Mouse (Mus musculus) cerebellum, adult 2 months (tissue): Measurements from ENCODE around the gene Kcna6. TPM values are rescaled to one million over a fixed set of nuclear protein-coding genes. Genes with fewer than 3 reads are reported as not detected.

Experiments
- DNase-seq, 2 experiments: peaks; one replicate each; pipeline ENCODE4 v3.0.0; 2021
- H3K27ac ChIP-seq: fragments of 200-500 bp; 2 replicates; pipeline ENCODE4 v1.5.1; 2012; ENCODE audit warnings: low read length, control low read depth, inconsistent platforms; ENCODE audit not compliant: insufficient read depth
- H3K27me3 ChIP-seq: fragments of 200-500 bp; 2 replicates; pipeline ENCODE4 v1.6.1; 2012; ENCODE audit warnings: inconsistent platforms, mild to moderate bottlenecking, low read length, moderate library complexity; ENCODE audit not compliant: control insufficient read depth, insufficient read depth
- H3K4me1 ChIP-seq: fragments of 200-500 bp; 2 replicates; pipeline ENCODE4 v1.6.1; 2011; ENCODE audit warnings: low read length; ENCODE audit not compliant: control insufficient read depth, insufficient read depth
- H3K4me3 ChIP-seq: fragments of 200-500 bp; replicated peaks from 2 replicates; pipeline ENCODE3; 2011; ENCODE audit warnings: mild to moderate bottlenecking, low read depth, low read length, control low read depth; ENCODE audit not compliant: insufficient read depth
- CTCF ChIP-seq: fragments of 200-500 bp; IDR thresholded peaks from 2 replicates; pipeline ENCODE4 v1.5.1; 2011; ENCODE audit warnings: low read depth, mild to moderate bottlenecking, control low read depth, low read length, moderate library complexity, borderline replicate concordance; ENCODE audit not compliant: insufficient read depth
- POLR2A ChIP-seq: fragments of 200-500 bp; IDR thresholded peaks from 2 replicates; pipeline ENCODE4 v1.6.1; 2011; ENCODE audit warnings: low read length, control low read depth, borderline replicate concordance; ENCODE audit not compliant: insufficient read depth
- WGBS: fragments of 180-500 bp; shearing (Covaris S2); methylation state at CpG from one replicate; pipeline ENCODE4 v1.1.7; 2018; 5-methylcytosine and 5-hydroxymethylcytosine counted together
- polyA plus RNA-seq: library from polyadenylated mRNA; depleted of rRNA; stranded (reverse); fragments of >200 nt; gene quantifications from 2 replicates; pipeline ENCODE4 v1.2.3, GENCODE M21; 2012

Gene Kcna6
- polyA plus RNA-seq, 1 experiment = 47.3 TPM

GRCm38 (mm10) chr6:126718423-126719087 is 21.9 kb downstream of the Kcna6 start:
- 73% methylated on average over 12 of the region's 12 CpGs for WGBS
- DNase-seq = no peak
- Histone ChIP-seq H3K4me1 (no peaks in the 10 kb centered on the region), H3K27me3 (no peaks in the 10 kb centered on the region), H3K4me3 (no peak overlapping the region), H3K27ac (no peak overlapping the region)
- TF ChIP-seq POLR2A = no peak
- TF ChIP-seq CTCF = no peak

GRCm38 (mm10) chr6:126712531-126712930 is 27.9 kb downstream of the Kcna6 start:
- 84% methylated on average over 6 of the region's 6 CpGs for WGBS
- Histone ChIP-seq H3K27ac (no peak overlapping the region), H3K27me3 (no peaks in the 10 kb centered on the region), H3K4me1 (no peaks in the 10 kb centered on the region), H3K4me3 (no peak overlapping the region)
- no peak for DNase-seq
- TF ChIP-seq POLR2A (no peak), CTCF (no peak)

GRCm38 (mm10) chr6:126705936-126706335 is 34.5 kb downstream of the Kcna6 start:
- Histone ChIP-seq H3K27ac (no peak overlapping the region), H3K27me3 (no peaks in the 10 kb centered on the region), H3K4me1 (peaks cover 7% of the 10 kb centered on the region; the same call in 1 of the 2 replicates), H3K4me3 (no peak overlapping the region)
- TF ChIP-seq POLR2A (no peak), CTCF (no peak)
- peak in 1 of 2 experiments; percentile 22 for DNase-seq
- 34% methylated on average over 6 of the region's 6 CpGs for WGBS

- no peak overlapping the region for H3K27ac ChIP-seq
- no peak overlapping the region for H3K4me3 ChIP-seq
- H3K4me1 ChIP-seq = peaks cover 7% of the 10 kb centered on the region; the same call in 1 of the 2 replicates
- 36% methylated on average over 4 of the region's 4 CpGs for WGBS
- DNase-seq = peak; percentile 43 to 68
- H3K27me3 ChIP-seq = no peaks in the 10 kb centered on the region
- TF ChIP-seq CTCF = peak; percentile 65
- TF ChIP-seq POLR2A = no peak
Observed at GRCm38 (mm10) chr6:126704430-126704829, 36.0 kb downstream of the Kcna6 start.

- Histone ChIP-seq H3K27me3 (no peaks in the 10 kb centered on the region), H3K4me1 (peaks cover 7% of the 10 kb centered on the region; the same call in 1 of the 2 replicates), H3K27ac (peak overlapping the region; percentile 30; the same call in 1 of the 2 replicates), H3K4me3 (peak overlapping the region; percentile 52)
- TF ChIP-seq CTCF (peak; percentile 90), POLR2A (no peak)
- peak; percentile 92 to 97 for DNase-seq
- WGBS = under 1% methylated on average over 12 of the region's 12 CpGs
Observed at GRCm38 (mm10) chr6:126702116-126702515, 38.4 kb downstream of the Kcna6 start.

GRCm38 (mm10) chr6:126701196-126701595 is 39.3 kb downstream of the Kcna6 start:
- H3K4me1 ChIP-seq = peaks cover 7% of the 10 kb centered on the region; the same call in 1 of the 2 replicates
- no peaks in the 10 kb centered on the region for H3K27me3 ChIP-seq
- 92% methylated on average over 23 of the region's 23 CpGs for WGBS
- no peak overlapping the region for H3K4me3 ChIP-seq
- no peak overlapping the region for H3K27ac ChIP-seq
- TF ChIP-seq POLR2A = no peak
- TF ChIP-seq CTCF = no peak
- DNase-seq = peak in 1 of 2 experiments; percentile 24

- Histone ChIP-seq H3K27me3 (no peaks in the 10 kb centered on the region), H3K27ac (no peak overlapping the region), H3K4me3 (no peak overlapping the region), H3K4me1 (peaks cover 7% of the 10 kb centered on the region; the same call in 1 of the 2 replicates)
- WGBS = 66% methylated on average over 5 of the region's 5 CpGs
- no peak for TF ChIP-seq CTCF
- no peak for DNase-seq
Observed at GRCm38 (mm10) chr6:126699995-126700394, 40.5 kb downstream of the Kcna6 start.

- H3K4me1 ChIP-seq = no peaks in the 10 kb centered on the region
- H3K27ac ChIP-seq = no peak overlapping the region
- no peak overlapping the region for H3K4me3 ChIP-seq
- WGBS = 81% methylated on average over 4 of the region's 4 CpGs
- DNase-seq = no peak
- H3K27me3 ChIP-seq = no peaks in the 10 kb centered on the region
- TF ChIP-seq POLR2A = no peak
Observed at GRCm38 (mm10) chr6:126687120-126687519, 53.4 kb downstream of the Kcna6 start.
